Mouse (Mus musculus) urinary bladder, postnatal 25 days (tissue): ENCODE measurements around the gene Lrrc25.
A peak's percentile ranks its signal among the peaks of the same experiment; 100 is the strongest.

ENCODE experiments used
- DNase-seq: peaks from one replicate; pipeline ENCODE4 v3.0.0; 2022; ENCODE audit warnings: low spot score

Lrrc25 gene

DNA sequence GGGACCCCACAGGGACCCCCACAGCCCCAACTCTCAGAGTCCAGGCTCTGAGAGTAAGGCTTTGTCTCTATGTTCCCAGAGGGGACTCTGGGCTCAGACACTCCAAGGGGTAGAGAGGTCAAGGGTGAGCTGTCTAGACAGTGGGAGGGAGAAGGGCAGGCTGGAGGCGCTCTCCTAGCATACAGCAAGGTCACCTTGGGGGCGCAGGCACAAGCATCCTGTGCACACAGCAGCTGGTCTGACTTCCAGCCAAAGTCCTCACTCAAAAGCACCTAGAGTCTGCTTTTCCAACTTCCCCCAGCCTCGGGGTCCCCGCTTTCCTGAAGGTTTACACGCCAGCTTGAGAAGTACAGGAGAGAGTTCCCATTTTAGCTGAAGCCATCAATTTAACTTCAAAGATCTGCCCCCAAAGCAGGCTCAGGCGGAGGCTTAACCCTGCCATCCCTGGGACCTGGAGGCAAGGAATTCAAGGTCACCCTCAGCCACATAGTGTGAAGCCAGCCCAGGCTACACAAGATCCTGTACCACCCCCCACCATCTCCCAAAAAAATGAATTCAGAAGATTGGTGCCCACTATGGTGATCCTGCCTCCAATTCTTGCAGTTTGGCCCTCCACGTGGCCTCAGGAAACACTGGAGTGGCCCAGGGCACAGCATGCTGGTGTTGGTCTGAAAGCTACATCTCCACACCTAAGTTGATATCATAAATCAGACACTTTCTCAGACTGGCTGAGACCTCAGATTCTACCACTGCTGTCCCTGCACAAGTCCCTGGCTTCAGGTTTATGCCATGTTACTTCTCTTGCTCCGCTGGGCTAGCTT, 31.6 kb downstream of the Lrrc25 start:
- DNase-seq = no peak

DNA sequence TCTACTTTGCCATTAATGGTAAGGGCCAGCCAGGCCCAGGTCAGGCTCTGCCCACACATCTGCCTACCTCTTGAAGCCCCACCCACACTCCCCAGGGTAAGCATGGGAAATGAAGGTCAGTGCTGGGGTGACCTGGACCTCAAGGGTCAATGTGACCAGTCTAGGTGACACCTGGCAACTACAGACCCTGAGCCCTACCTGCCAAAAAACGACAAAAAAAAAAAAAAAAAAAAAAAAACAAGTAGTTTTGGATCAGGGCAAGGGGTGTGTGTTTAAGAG, 32.1 kb downstream of the Lrrc25 start:
- DNase-seq = no peak

DNA sequence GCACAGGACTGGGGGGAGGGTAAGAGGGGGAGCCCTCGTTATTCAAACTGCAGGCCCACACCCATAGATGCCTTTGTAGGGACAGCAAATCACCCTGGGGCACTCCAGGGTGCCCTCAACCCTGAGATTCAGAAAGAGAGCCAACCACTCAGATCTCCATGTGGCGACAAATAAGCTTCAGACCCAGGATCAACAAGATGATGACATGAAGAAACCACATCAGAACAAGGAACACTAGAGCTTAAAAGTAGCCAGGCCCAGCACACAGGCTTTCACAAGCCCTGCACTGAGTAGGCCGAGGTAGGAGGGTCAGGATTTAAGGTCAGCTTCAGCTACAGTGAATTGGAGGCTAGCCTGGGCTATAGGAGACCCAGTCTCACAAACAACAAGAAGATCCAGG, 33.0 kb downstream of the Lrrc25 start:
- DNase-seq = no peak

DNA sequence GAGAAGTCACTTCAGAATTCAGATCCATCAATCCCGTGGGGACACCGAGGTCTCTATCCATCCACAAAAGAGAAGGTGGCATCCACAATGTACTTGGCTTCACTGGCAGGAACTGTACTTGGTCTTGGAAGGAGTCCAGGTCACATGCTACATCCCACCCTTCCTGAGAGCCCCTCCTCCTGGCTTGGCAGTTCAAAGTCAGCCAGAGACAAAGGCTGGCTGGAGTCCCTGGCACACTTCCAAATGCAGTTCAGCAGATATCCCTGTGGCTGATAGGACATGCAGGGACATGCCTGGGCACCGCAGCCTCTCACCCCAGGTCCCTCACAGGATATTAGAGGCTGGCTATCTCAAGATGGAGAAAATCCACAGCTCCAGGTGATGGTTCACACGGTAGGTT, 33.4 kb downstream of the Lrrc25 start:
- peak; percentile 61 for DNase-seq

DNA sequence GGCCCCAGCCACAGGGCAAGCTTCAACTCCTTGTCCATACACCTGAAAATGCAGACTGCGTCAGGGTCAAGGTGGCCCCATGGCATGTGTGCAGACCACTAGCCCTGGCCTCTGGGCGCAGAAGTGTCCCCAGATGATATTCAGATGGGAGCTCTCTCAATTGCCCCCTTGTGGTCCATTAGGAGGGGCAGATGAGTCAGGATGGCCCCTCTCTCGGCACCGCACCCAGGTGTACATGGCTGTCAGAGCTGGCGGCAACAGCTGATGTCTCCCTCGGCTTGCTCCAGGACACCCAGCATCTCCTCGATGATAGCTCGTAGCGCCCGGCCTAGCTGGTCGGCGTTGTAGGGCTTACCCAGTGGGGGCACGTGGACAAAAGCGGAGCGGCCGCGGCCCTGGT, 34.4 kb downstream of the Lrrc25 start:
- no peak for DNase-seq

DNA sequence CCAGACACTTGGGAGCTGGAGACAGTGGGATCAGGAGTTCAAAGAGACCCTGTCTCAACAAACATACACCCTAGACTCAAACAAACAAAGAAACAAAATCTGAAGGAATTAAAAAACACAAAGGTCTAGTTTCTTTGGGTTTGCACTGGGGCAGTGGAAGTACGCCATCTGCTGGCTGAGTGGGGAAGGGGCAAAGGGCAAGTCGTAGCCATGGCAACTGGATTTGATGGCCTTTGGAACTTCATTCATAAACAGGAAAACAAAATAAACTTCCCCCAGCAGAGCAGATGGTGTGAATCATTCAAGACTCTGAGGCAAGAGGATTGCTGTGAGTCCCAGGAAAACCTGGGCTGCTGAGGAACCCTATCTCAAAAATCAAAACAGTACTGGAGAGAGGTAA, 37.3 kb downstream of the Lrrc25 start:
- peak; percentile 57 for DNase-seq

DNA sequence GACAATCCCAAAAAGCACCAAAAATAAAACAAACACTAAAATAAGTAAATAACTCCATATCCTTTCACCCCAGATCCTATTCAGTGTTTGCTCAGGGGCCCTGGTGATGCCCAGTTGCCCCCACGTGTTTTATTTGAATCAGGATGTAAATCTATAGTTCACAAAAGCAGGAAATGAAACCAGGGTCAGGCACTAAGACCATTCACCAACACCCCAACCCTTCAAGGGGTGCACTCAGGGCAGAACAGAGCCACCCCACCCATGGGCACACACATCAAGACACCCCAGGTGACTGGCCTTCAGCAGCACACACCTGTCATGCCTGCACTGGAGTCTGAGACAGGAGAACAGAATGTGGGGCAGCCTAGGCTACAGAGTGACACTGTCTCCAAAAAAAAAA, 38.2 kb downstream of the Lrrc25 start:
- DNase-seq = no peak

DNA sequence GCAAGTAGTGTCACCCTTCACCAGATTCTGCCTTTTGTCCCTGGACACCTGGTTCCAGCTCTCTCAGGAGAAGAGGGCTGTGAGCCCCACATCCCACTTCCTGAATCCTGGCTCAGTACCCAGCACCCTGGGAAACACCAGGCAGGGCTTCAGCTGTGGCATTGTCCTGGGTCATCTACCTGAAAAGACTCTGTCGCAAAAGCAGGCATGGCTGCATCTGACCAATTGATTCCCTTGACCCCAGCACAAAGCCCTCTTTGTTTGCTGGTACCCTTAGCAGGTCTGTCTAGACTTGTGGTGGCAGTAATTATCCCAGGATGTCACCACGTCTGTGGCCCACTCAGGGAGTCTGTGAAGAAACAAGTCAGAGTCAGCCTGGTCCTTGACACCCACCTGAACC, 39.5 kb downstream of the Lrrc25 start:
- no peak for DNase-seq

DNA sequence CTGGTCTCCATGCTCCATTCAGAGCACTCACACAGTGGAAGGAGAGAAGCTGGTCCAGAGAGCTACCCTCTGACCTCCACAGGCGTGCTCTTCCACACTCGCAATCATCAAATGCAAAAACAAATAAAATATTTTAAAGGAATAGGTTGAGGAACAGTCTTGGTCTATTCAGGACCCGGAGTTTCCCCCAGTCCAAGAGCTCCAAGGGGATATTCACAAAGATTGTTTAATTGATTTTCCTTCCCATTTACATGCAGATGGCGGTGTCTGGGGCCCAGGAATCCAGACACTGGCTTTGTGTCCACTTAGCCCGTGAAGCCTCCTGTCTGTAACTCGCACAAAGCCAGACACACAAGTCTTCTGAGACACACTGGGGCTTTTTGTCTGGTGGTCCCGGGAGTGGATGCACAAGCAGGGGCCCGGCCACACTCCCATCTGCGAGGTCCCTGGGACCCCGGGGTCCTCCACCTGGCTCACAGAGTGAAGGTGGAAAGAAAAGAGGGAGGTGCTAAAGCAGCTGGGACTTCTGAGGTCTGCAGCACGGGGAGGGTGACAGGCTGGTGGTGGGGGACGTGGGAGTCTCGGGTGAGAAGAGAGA, 40.3 kb downstream of the Lrrc25 start:
- no peak for DNase-seq

DNA sequence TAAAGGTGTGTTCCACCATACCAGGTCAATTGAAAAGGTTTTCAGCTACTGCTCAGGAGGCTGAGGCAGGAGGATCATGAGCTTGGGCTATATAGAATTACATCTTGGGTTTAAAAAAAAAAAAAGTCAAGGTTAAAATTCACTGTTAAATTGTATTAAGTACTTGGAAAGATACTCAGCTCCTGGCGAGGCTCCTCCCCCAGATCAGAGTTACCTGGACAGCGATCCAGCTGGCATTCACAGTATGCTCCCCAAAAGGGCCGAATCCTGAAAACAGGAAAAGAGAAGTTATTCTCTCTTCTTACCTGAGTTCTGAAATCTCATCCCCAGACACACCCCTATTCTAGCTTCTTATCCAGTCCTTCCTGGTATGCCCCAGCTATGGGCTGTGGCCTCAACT, 41.3 kb downstream of the Lrrc25 start:
- no peak for DNase-seq

DNA sequence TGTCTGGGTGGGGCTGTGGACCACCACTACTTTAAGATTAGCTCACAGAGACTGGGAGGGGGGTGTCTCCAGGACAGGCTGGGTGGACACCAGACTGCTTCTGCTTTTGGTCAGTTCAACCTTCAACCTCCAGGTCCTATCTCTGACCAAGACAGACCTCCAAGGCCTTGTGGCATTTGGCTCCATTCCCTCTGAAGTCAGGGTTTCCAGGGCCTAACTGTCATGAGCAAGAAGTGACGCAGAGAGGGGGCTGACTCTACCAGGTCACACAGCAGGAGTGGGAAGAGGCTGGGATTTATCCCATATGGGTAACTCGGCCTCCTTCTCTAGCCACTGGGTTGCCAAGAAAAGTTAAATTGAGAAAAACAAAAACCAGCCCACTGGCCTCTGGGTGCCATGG, 41.8 kb downstream of the Lrrc25 start:
- no peak for DNase-seq

DNA sequence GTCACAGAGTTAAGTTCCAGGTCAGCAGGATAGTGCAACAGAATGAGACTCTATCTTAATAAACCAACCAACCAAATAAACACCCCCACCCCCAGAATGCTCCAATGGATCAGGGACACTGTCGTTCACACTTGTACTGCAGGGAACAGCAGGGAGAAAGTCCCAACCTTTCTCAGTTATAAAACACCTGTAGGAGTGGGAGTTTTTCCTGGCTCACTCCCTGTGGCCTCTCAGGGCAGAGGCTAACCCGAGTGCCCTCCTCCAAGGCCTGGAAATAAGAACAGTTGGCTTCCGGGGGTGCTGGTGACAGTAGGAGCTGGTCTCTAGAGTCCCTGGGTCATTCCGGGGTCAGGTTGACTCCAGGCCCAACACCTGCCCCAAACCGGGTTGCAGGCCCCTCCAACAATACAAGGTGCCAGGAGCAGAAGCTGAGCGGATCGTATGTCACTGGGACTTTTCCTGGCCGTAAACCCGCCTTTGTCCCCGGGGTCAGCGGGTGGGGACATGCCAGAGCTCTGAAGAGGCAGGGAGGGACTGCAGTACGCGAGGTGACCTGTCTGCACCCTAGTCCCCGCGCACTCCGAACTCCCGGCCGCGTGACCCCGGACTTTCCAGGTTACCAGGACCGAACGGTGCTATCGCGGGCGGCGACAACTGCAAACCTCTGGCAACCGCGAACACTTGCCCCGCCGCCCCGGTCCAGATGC, 43.1 kb downstream of the Lrrc25 start:
- no peak for DNase-seq

DNA sequence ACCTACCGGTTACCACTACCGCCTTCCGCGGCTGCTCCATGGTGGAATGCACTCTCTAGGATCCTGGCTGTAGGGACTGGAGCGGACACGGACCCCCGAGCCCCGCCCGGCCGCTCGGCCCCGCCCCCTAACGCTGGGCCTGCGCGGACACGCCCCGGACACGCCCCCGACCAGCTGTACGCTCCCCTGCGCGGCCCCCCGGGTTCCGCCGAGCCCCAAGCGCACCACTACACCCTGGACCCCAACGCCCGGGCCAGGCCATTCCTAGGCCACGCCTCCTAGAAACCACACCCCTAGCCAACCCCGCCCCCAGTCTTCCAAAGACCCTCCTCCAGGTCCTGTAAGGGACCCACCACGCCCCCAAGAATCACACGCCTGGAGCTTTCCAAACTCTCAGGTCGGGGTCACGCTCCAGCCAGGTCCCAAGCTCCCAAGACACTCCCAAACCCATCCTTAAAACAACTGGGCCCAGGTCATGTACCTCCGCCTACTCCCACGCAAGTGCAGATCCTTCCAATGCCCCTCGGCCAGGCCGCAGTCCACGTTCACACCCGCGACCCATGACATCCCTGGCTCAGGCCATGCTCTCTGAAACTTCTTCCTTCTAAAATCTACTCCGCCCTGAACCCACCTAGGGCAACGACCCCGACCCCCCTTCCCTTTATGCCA, 43.8 kb downstream of the Lrrc25 start:
- peak; percentile 82 for DNase-seq

DNA sequence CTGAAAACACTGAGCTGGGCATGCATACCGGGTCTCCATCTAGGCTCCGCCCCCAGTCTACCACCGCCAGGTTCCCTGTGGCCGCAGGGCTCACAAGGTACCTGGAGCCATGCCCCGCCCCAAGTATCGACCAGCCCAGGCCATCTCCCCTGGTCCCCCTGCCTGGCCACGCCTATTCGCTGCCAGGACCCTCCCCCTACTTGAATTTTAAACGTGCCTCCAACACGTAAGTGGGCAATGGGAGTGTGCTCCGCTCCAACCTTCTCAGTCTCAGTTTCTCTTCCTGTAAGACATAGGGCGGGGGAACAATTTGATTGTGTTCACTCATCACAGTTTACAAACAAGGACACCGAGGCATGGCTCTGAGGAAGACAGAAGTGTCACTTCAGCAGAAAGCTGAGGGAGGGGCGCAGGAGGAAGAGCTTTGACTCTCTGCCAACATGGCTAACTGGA, 44.3 kb downstream of the Lrrc25 start, which contains the start of gene Pgpep1:
Gene Pgpep1 (minus strand): TSS at position 116 of the 453 bp plus-strand sequence.
- DNase-seq = no peak

DNA sequence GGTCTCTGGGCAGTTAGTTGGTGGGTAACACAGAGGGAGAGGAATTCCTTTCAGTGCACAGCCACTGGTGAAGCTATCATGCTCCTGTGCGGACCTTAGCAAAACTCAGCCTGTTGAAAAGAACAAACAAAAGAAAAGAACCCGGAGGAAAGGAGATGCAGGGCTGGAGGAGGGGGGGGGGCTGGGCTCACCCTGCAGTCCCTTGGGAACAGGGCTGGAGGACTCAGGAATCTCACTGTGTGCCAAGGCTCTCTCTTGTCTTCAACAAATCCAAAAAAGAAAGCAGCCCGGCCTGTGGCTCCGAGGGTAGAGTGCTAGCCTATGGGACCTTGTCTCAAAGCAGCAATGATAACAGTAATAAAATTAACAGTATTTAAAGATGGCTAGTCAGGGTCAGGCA, 47.7 kb downstream of the Lrrc25 start:
- DNase-seq = no peak

DNA sequence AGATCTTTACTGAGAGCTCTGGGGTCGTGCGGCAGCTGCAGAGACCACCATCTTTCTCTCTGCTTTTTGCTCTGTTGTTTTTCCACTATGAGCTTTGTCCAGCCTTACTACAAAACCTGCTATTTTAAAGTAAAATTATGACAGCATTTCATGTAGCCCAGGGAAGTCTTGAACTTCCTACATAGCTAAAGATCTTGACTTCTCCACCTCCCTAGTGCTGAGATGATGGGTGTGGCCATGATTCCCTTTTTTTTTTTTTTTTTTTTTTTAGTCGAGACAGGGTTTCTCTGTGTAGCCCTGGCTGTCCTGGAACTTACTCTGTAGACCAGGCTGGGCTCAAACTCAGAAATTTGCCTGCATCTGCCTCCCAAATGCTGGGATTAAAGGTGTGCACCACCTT, 48.7 kb downstream of the Lrrc25 start:
- DNase-seq = no peak

DNA sequence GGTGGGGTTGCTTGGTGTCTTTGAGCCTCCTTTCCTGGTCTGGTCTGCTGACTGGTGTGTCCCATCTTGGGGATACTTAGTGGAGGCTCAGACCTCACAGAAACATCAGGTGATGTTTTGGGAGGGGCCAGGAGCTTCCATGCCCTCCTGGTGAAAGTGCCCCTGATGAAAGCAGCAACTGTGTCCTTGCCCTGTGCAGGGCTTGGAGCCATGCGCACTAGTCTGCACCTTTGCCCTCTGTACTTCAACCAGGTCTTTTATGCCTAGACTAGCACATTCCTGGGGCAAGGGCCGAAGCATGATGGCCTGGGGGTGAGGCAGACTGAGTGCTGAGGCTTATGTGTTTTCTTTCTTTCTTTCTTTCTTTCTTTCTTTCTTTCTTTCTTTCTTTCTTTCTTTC, 49.6 kb downstream of the Lrrc25 start:
- no peak for DNase-seq

DNA sequence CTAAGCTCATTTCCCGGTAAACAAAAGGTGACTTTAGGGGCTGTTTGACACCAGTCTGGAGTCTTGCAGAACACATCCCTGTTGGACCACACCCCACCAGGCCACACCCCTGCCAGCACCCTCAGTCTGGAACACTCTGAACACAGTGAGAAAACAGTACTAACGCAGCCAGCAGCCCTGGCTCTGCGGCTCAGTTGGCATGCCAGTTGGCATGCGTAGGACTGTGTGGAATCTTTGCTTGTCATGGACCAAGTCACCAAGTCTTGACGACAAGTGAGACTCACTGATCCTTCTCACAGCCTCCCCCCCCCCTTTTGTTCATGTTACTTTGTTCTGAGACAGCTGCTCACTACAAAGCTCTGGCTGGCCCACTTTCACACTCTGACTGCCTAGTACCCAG, 51.1 kb downstream of the Lrrc25 start:
- no peak for DNase-seq
